Mouse (Mus musculus) spleen, postnatal 4 days (tissue): Measurements from ENCODE around the gene Ube2a.

ENCODE experiments used
- DNase-seq, 2 experiments: peaks; one replicate each; pipeline ENCODE4 v3.0.0; 2022; ENCODE audit warnings: low spot score in 2 of 2

Gene Ube2a

GRCm38 (mm10) chrX:36901655-36902054 lies 28.0 kb downstream of the Ube2a start:
- DNase-seq = no peak

DNA sequence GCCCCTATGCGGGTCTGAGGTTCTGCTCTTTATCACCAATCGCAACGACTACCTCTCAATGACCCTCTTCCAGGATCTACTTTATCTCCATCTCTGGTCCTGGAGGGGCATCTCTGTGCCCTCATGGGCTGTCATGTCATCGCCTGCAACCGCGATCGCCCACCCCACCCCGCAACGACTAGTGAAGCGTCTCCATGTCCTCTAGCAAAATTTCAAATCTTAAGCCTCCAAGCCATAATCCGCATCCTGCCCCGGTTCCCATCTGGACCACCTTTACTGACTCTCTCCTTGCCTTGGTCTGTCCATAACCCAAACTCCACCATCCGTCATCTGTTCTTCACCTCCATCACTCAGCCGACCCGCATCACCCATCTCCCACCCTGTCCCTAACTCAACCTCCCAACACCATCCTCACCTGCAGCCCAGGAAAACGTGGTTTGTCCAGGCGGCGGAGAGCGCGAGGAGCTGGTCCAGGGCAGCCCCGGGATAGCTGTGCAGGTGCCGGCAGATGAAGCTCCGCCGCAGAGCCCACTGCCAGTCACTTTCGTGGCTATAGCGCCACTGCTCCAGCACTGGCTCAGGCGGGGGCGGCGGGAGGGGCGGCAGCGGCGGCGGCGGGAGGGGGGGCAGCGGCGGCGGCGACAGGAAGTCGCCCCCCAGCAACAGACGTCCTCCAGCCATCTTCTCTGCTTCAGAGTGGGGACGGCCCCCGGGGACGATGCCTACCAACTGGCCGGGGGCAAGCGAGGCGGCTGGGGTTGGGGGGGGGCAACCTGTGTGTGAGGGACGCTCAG lies 28.8 kb downstream of the Ube2a start, which contains the start of gene Nkrf:
Nkrf (minus strand) TSS at position 579 of the 794 bp plus-strand sequence.
- peak; percentile 17 to 66 for DNase-seq

DNA sequence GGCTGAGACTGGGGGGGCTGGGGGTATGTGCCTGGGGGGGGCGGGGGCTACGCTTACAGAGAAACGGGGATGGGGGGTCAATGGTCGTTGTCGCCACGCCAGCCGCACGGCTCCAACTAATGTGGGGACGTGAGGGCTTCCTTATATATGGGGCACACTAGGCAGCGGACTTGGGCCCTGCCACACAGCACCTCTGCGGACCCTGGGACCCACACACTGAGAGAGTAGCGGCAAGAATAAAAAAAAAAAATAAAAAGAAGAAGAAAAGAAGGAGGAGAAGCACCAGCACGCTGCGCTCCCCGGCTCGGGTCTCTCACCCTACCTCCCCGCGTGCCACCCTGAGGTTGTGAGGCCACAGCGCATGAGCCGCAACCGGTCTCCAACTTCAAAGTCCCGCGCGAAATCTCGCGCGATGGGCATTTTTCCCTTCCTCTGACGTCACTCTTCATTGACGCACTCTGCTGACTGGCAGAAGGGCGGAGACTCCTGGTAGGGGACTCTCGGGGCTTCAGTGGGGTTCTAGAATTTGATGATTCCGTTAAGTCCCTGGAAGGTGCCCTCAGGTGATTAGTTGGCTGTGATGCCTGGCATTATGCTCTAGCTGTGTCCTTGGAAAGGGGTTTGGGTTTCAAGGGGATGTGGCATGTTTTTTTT lies 29.5 kb downstream of the Ube2a start:
- DNase-seq = peak; percentile 88 to 92

DNA sequence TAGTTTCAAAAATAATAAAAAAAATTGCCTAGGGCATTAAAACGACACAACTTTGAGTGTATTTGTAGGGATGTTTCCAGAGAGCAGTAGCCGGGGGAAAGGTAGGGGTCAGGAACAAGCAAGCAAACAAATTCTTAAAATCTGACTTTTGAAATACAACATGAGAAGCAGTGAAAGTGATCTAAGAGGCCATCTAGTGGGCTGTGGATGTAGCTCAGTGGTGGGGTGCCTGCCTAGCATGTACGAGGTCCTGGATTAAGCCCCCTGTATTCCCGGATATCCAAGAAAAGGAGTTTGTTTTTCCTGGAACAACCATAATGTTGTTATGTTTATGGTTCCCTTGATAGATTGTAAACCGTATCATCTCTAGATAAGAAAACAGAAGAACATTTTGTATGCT lies 32.8 kb downstream of the Ube2a start:
- DNase-seq = no peak

DNA sequence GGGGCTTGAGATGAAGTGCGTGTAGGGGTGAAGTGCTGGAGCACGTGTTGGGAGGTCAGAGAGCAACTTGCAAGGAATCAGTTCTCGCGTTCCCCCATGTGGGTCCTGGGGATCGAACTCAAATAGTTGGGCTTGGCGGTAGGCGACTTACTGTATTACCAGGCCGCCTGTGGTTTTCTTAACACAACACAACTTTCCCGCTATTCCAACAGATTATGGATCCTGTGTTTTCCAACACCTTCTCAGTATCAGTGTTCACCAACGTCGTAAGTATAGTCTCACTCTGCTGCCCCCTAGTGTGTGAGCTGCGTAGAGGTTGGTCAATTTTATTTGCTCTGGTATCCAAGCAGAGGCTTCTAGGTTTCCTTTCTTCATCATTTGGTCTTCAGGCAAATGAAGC lies 37.6 kb downstream of the Ube2a start:
- peak; percentile 30 to 70 for DNase-seq

DNA sequence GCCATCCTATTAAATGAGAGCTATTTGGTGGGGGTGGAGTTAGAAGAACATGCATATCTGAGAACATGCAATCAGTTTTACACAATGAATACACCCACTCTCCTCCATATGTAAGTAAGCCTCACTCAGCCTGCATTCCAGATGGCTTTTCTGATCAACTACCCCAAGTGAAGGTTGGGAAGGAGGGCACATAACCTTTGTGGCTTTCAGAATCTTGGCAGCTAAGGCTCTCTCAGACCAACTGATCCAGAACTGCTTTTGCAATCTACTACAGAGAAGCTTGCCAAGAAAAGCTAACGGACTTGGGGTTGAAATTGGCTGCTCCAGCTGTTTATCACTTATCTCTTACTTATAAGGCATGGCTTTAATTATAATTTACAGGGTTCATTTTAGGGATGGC lies 44.0 kb downstream of the Ube2a start:
- no peak for DNase-seq

- DNase-seq = no peak
Observed at GRCm38 (mm10) chrX:36921346-36921745, 47.6 kb downstream of the Ube2a start.

- DNase-seq = no peak
Observed at GRCm38 (mm10) chrX:36928791-36929190, 55.1 kb downstream of the Ube2a start.

DNA sequence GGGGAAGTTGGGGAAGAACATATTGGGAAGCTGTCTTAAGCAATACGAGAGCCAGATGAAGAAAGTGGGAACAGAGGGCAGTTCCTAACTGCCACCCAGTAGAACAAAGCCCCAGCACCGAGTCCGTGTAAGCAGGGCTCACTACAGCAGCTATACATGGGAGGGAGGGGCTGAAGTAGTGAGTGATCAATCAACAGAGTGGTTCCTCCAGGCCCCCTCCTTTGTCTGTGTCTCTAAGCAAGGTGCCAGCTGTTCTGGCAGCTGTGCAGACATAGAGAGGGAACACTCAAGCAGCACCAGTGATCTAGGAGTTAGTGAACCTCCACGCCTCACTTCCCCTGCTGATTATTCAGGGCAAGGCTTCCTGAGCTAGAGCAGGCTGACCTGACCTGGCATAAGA lies 56.0 kb downstream of the Ube2a start:
- DNase-seq = no peak

- no peak for DNase-seq
Observed at GRCm38 (mm10) chrX:36930574-36930973, 56.9 kb downstream of the Ube2a start.
